Mouse (Mus musculus) erythroblast, embryonic 14.5 days (primary cell): ENCODE results near the gene Ahdc1. TPM values are rescaled to one million over a fixed set of nuclear protein-coding genes. Genes with fewer than 3 reads are reported as not detected.

Source experiments
- H3K27me3 ChIP-seq: 2 replicates; pipeline ENCODE4 v1.6.1; 2012; ENCODE audit warnings: inconsistent platforms; ENCODE audit not compliant: control insufficient read depth
- H3K36me3 ChIP-seq: 2 replicates; pipeline ENCODE4 v1.6.1; 2012; ENCODE audit warnings: mild to moderate bottlenecking, inconsistent platforms; ENCODE audit not compliant: control insufficient read depth
- H3K4me1 ChIP-seq: 2 replicates; pipeline ENCODE4 v1.6.1; 2012; ENCODE audit warnings: inconsistent platforms; ENCODE audit not compliant: control insufficient read depth
- H3K4me3 ChIP-seq: replicated peaks from 2 replicates; pipeline ENCODE3; 2012; ENCODE audit warnings: moderate library complexity, mild to moderate bottlenecking, inconsistent platforms
- H3K9me3 ChIP-seq: 2 replicates; pipeline ENCODE4 v1.6.1; 2012; ENCODE audit warnings: low read length, inconsistent platforms, mixed read lengths; ENCODE audit not compliant: control insufficient read depth
- GATA1 ChIP-seq: IDR thresholded peaks from 2 replicates; pipeline ENCODE4 v1.6.1; 2012; ENCODE audit warnings: low read length, inconsistent platforms, mixed read lengths
- TAL1 ChIP-seq: IDR thresholded peaks from 3 replicates; pipeline ENCODE4 v1.6.1; 2012; ENCODE audit warnings: low read length, inconsistent platforms, mixed read lengths
- polyA plus RNA-seq: library from polyadenylated mRNA; stranded (reverse); fragments of >175 nt; gene quantifications from 2 replicates; pipeline ENCODE4 v1.2.3, GENCODE M21; 2012

Gene Ahdc1
- polyA plus RNA-seq, 1 experiment = 0.08 TPM

GRCm38 (mm10) chr4:132972556-132972955 lies 38.5 kb upstream of the Ahdc1 start:
- Histone ChIP-seq H3K4me3 (no peak overlapping the region), H3K36me3 (no peaks in the 10 kb centered on the region), H3K9me3 (no peaks in the 10 kb centered on the region; the same call in 1 of the 2 replicates), H3K27me3 (peaks cover 66% of the 10 kb centered on the region), H3K4me1 (peaks cover 6% of the 10 kb centered on the region)
- TF ChIP-seq GATA1 (no peak), TAL1 (no peak)

- H3K36me3 ChIP-seq = no peaks in the 10 kb centered on the region
- peaks cover 6% of the 10 kb centered on the region for H3K4me1 ChIP-seq
- no peak overlapping the region for H3K4me3 ChIP-seq
- no peaks in the 10 kb centered on the region; the same call in 1 of the 2 replicates for H3K9me3 ChIP-seq
- peaks cover 68% of the 10 kb centered on the region for H3K27me3 ChIP-seq
- TF ChIP-seq TAL1 = no peak
- no peak for TF ChIP-seq GATA1
Measured at GRCm38 (mm10) chr4:132973186-132973585, 37.9 kb upstream of the Ahdc1 start.

GRCm38 (mm10) chr4:132973814-132974398 lies 37.2 kb upstream of the Ahdc1 start, which contains the start of gene Fgr:
Gene Fgr, plus strand, starts transcription at chr4:132974095.
- Histone ChIP-seq H3K27me3 (peaks cover 73% of the 10 kb centered on the region), H3K4me3 (no peak within 1 kb of the TSS), H3K4me1 (peaks cover 6% of the 10 kb centered on the region), H3K9me3 (no peaks in the 10 kb centered on the region; the same call in 1 of the 2 replicates), H3K36me3 (no peaks in the 10 kb centered on the region)
- no peak for TF ChIP-seq TAL1
- TF ChIP-seq GATA1 = no peak

GRCm38 (mm10) chr4:132974904-132975303 lies 36.2 kb upstream of the Ahdc1 start:
- H3K27me3 ChIP-seq = peaks cover 73% of the 10 kb centered on the region
- TF ChIP-seq GATA1 (no peak), TAL1 (no peak)
- H3K4me3 ChIP-seq = no peak overlapping the region
- no peaks in the 10 kb centered on the region; the same call in 1 of the 2 replicates for H3K9me3 ChIP-seq
- H3K4me1 ChIP-seq = peaks cover 6% of the 10 kb centered on the region
- H3K36me3 ChIP-seq = no peaks in the 10 kb centered on the region

- Histone ChIP-seq H3K27me3 (peaks cover 73% of the 10 kb centered on the region), H3K36me3 (no peaks in the 10 kb centered on the region), H3K4me3 (no peak overlapping the region), H3K9me3 (no peaks in the 10 kb centered on the region; the same call in 1 of the 2 replicates), H3K4me1 (peaks cover 6% of the 10 kb centered on the region)
- TF ChIP-seq TAL1 (no peak), GATA1 (no peak)
Measured at GRCm38 (mm10) chr4:132975791-132976190, 35.3 kb upstream of the Ahdc1 start.

GRCm38 (mm10) chr4:132976729-132977128 lies 34.3 kb upstream of the Ahdc1 start:
- H3K4me1 ChIP-seq = peaks cover 6% of the 10 kb centered on the region
- no peaks in the 10 kb centered on the region; the same call in 1 of the 2 replicates for H3K9me3 ChIP-seq
- no peaks in the 10 kb centered on the region for H3K36me3 ChIP-seq
- TF ChIP-seq GATA1 (no peak), TAL1 (no peak)
- peaks cover 66% of the 10 kb centered on the region for H3K27me3 ChIP-seq
- H3K4me3 ChIP-seq = no peak overlapping the region

GRCm38 (mm10) chr4:132977597-132977996 lies 33.5 kb upstream of the Ahdc1 start:
- TF ChIP-seq GATA1 = no peak
- TF ChIP-seq TAL1 = no peak
- Histone ChIP-seq H3K4me1 (peaks cover 6% of the 10 kb centered on the region), H3K4me3 (no peak overlapping the region), H3K27me3 (peaks cover 57% of the 10 kb centered on the region), H3K9me3 (no peaks in the 10 kb centered on the region; the same call in 1 of the 2 replicates), H3K36me3 (no peaks in the 10 kb centered on the region)

GRCm38 (mm10) chr4:132979186-132979585 lies 31.9 kb upstream of the Ahdc1 start:
- TF ChIP-seq GATA1 (no peak), TAL1 (no peak)
- Histone ChIP-seq H3K4me3 (no peak overlapping the region), H3K36me3 (no peaks in the 10 kb centered on the region), H3K9me3 (no peaks in the 10 kb centered on the region; the same call in 1 of the 2 replicates), H3K4me1 (no peaks in the 10 kb centered on the region), H3K27me3 (peaks cover 41% of the 10 kb centered on the region)

- H3K27me3 ChIP-seq = peaks cover 17% of the 10 kb centered on the region
- no peaks in the 10 kb centered on the region for H3K4me1 ChIP-seq
- TF ChIP-seq GATA1 (no peak), TAL1 (no peak)
- no peaks in the 10 kb centered on the region for H3K36me3 ChIP-seq
- H3K9me3 ChIP-seq = no peaks in the 10 kb centered on the region
- no peak overlapping the region for H3K4me3 ChIP-seq
Measured at GRCm38 (mm10) chr4:132981621-132982020, 29.4 kb upstream of the Ahdc1 start.

- Histone ChIP-seq H3K27me3 (peaks cover 8% of the 10 kb centered on the region), H3K4me3 (no peak overlapping the region), H3K4me1 (no peaks in the 10 kb centered on the region), H3K36me3 (no peaks in the 10 kb centered on the region), H3K9me3 (no peaks in the 10 kb centered on the region)
- no peak for TF ChIP-seq TAL1
- no peak for TF ChIP-seq GATA1
Measured at GRCm38 (mm10) chr4:132982999-132983398, 28.1 kb upstream of the Ahdc1 start.
